Mouse (Mus musculus) embryonic fibroblast, embryonic 13.5 days (primary cell): ENCODE results near the gene Gper1. TPM values are rescaled to one million over a fixed set of nuclear protein-coding genes. Genes with fewer than 3 reads are reported as not detected.

Experiments
- H3K27ac ChIP-seq: 2 replicates; pipeline ENCODE4 v1.5.1; 2012; ENCODE audit warnings: low read length, control low read depth, inconsistent platforms; ENCODE audit not compliant: insufficient read depth
- H3K4me1 ChIP-seq: 2 replicates; pipeline ENCODE4 v1.6.1; 2011; ENCODE audit warnings: low read length; ENCODE audit not compliant: control insufficient read depth, insufficient read depth
- H3K4me3 ChIP-seq: 2 replicates; pipeline ENCODE4 v1.5.1; 2011; ENCODE audit warnings: mild to moderate bottlenecking, control low read depth, low read length; ENCODE audit not compliant: insufficient read depth
- CTCF ChIP-seq: IDR thresholded peaks from 2 replicates; pipeline ENCODE4 v1.5.1; 2011; ENCODE audit warnings: mild to moderate bottlenecking, control low read depth, low read length, moderate library complexity, borderline replicate concordance; ENCODE audit not compliant: insufficient read depth
- POLR2A ChIP-seq: IDR thresholded peaks from 2 replicates; pipeline ENCODE4 v1.6.1; 2011; ENCODE audit warnings: low read depth, mild to moderate bottlenecking, control low read depth, low read length, moderate library complexity
- polyA plus RNA-seq: library from polyadenylated mRNA; stranded (reverse); fragments of >200 nt; gene quantifications from 2 replicates; pipeline ENCODE4 v1.2.4, GENCODE M21; 2011; ENCODE audit warnings: low read depth; ENCODE audit not compliant: missing spikeins, insufficient read length

Gene Gper1
- polyA plus RNA-seq, 1 experiment: 7.1 TPM

DNA sequence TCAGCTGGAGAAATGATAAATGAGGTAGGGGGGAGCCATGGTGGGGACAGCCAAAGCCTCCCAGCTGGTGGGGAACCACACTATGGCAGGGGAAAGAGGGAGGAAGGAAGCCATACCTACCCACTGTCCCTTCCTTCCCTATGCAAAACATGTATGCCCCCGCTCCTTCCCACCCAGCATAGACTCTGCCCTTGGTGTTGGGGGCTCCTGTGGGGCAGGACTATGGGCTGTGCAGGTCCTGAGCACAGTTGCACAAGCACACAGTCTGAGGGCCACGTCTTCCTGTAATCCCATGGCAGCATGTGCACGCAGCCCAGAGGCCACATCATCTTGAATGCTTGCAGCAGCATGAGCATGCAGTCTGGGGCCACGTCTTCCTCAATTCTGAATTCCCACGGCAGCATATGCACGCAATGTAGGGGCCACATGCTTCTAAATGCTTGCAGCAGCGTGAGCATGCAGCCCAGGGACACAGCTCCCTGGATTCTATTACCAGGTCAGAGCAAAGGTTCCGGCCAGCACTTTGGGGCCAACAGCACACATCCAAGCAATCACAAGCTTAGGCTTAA, 19.2 kb upstream of the Gper1 start:
- TF ChIP-seq CTCF: no peak
- TF ChIP-seq POLR2A: no peak
- H3K4me1 ChIP-seq: 0 out of 2 replicates have a peak, but pooled peaks cover 3% of the 10 kb centered on the region
- no peak overlapping the region for H3K27ac ChIP-seq
- no peak overlapping the region for H3K4me3 ChIP-seq

DNA sequence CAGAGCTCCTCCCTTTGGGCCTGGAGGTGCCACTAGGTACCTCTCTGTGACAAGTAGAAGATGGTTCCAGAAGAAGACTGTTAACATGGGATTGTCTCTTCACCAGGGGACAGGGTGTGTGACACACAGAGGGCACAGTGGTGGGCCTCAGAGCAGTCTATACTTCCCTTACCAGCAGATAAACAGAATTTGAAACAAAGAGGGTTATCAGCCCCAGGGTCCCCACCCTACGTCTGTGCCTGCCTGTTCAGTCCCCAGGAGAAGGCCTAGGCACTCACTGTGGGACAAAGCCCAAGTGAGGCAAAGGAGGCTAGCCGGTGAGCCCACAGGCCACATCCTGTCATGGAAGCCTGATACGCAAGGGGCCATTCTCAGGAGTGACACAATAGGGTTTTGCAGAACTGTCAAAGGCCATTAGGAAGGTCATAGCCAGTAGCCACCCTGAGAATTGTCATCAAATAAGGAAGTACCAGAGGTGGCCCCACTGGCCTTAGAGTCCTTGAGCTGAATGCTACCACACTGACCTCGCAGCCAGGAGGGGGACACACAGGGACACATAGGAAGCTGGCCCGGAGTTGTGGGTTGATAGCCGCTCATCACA, 18.1 kb upstream of the Gper1 start, which contains the start of gene C130050O18Rik:
Gene C130050O18Rik (plus strand): TSS at position 480 of the 601 bp plus-strand sequence.
- TF ChIP-seq CTCF (no peak), POLR2A (no peak)
- no peak within 1 kb of the TSS for H3K27ac ChIP-seq
- no peak within 1 kb of the TSS for H3K4me3 ChIP-seq
- 0 out of 2 replicates have a peak, but pooled peaks cover 3% of the 10 kb centered on the region for H3K4me1 ChIP-seq

DNA sequence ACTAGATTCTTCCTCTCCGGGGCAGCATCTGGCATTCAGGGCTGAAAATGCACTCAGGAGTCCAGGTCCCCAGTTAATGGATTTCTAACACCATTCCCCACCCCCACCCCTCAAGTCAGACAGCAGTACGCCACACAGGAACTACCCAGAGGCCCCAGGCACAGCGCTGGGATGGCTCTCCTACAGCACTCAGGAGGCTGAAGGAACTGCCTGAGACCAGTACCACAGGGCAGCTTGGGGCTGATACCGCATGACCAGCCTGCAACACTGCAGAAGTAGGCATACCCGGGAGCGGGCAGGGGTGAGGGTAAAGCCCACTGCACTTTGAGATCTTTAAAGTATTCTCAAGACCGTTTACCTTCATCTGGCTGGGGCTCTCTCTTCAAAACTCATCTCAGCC, 17.5 kb upstream of the Gper1 start:
- TF ChIP-seq POLR2A (no peak), CTCF (no peak)
- no peak overlapping the region for H3K4me3 ChIP-seq
- H3K27ac ChIP-seq: no peak overlapping the region
- H3K4me1 ChIP-seq: 0 out of 2 replicates have a peak, but pooled peaks cover 3% of the 10 kb centered on the region

GRCm38 (mm10) chr5:139405953-139406352, 17.0 kb upstream of the Gper1 start:
- Histone ChIP-seq H3K4me1 (0 out of 2 replicates have a peak, but pooled peaks cover 3% of the 10 kb centered on the region), H3K4me3 (no peak overlapping the region), H3K27ac (no peak overlapping the region)
- TF ChIP-seq POLR2A (no peak), CTCF (no peak)

DNA sequence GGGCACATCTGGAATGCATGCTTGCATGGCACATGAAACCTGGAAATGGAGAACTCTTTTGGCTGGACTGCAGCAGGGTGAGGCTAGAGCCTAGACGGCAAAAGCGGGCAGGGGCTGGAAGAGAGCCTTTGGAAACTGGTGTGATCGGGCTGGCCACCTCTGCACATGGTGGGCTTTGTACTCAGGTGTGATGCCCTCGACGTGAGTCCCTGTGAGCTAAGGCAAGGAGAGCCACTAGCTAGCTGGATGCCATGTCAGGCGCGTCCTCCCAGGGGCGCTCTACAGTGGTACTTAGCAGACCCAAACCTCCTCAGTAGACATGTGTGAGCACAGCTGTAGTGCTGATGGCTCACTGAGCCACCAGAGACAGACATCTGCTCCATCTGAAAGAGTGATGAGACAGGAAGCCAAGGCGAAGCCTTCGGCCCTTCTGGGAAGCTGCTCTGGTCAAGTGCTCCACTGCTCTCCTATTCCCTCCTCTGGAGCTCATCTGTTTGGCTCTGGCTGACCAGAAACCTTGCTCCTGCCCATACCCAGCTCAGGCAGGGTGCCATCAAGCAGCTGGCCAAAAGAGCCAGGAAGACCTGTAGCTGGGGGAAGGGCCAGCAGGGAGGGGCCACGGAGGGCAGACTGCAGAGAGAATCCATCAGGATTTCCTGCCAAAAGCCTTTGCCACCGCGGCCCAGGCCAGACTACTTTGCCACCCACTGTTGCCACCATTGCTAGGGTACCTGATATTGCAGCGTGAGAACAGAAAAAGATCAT, 15.6 kb upstream of the Gper1 start:
- TF ChIP-seq CTCF (no peak), POLR2A (no peak)
- no peak overlapping the region for H3K27ac ChIP-seq

GRCm38 (mm10) chr5:139408511-139408910, 14.4 kb upstream of the Gper1 start:
- H3K4me1 ChIP-seq: 0 out of 2 replicates have a peak, but pooled peaks cover 3% of the 10 kb centered on the region
- no peak overlapping the region for H3K27ac ChIP-seq
- TF ChIP-seq POLR2A (no peak), CTCF (no peak)
- H3K4me3 ChIP-seq: no peak overlapping the region

More for the DNA sequence above, 15.6 kb upstream of the Gper1 start:
- Histone ChIP-seq H3K4me1 (0 out of 2 replicates have a peak, but pooled peaks cover 3% of the 10 kb centered on the region), H3K4me3 (no peak overlapping the region)

- Histone ChIP-seq H3K4me3 (no peak overlapping the region), H3K27ac (peak overlapping the region; percentile 0; the same call in 1 of the 2 replicates), H3K4me1 (0 out of 2 replicates have a peak, but pooled peaks cover 3% of the 10 kb centered on the region)
- no peak for TF ChIP-seq POLR2A
- no peak for TF ChIP-seq CTCF
Observed at GRCm38 (mm10) chr5:139409412-139409811, 13.5 kb upstream of the Gper1 start.

DNA sequence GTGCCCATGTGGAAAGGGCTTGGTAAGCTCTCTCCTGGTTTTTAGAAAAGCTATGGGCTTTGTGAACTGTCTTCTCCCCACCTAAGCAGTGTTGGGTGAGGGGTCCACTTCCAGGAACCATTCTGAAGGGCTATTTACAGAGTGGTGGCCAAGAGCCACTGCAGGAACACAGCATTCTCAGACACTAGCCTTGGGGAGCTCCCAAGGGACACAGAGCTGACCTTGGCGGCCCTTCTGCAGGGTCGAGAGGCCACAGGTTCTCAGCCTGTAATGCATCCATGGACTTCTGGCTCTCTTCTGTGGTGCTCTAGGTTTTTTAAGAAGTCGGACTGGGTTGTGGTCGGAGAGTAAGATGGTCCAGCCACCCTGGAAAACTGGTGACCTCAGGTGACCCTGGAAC, 12.9 kb upstream of the Gper1 start:
- 0 out of 2 replicates have a peak, but pooled peaks cover 3% of the 10 kb centered on the region for H3K4me1 ChIP-seq
- H3K27ac ChIP-seq: no peak overlapping the region; the same call in 1 of the 2 replicates
- H3K4me3 ChIP-seq: no peak overlapping the region
- TF ChIP-seq POLR2A (no peak), CTCF (no peak)

GRCm38 (mm10) chr5:139411117-139411516, 11.8 kb upstream of the Gper1 start:
- TF ChIP-seq CTCF (no peak), POLR2A (no peak)
- Histone ChIP-seq H3K4me3 (no peak overlapping the region), H3K27ac (no peak overlapping the region), H3K4me1 (0 out of 2 replicates have a peak, but pooled peaks cover 3% of the 10 kb centered on the region)
